Mouse (Mus musculus): ENCODE results near the gene Tmsb10. TPM values are rescaled to one million over a fixed set of nuclear protein-coding genes. Genes with fewer than 3 reads are reported as not detected.
A peak's percentile ranks its signal among the peaks of the same experiment; 100 is the strongest.

Gene Tmsb10
- polyA plus RNA-seq, 1 experiment from 2014 or later = 3,486 TPM

DNA sequence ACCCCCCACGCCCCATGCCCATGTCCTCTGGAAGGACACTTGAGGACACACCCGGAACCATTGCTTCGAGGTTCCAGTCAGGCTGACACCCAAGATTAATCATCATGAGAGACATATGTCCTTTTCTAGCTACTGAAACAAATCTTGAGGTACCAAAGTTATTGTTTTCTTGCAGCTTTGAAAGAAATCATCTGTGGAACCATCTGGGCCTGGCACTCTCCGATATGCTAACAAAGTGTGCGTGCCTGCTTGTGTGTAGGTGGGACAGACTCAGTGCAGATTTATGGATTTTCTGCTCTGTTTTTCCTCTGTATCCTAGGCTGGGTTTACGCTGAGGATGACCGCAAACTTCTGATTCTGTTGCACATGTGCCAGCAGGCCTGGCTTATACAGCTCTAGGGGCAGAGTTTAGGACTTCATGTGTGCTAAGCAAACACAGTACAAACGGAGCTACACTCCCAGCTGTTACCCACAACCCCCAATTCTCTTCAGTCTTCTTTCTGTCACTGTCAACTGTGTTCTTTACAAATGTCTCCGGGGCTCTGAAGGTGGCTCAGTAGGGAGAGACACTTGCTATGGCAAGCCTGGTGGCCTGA lies 9.3 kb downstream of the Tmsb10 start:
- 88% methylated on average over 9 of the region's 9 CpGs for WGBS
- DNase-seq (ENCODE audit: low spot score, missing footprints) (no peak), ATAC-seq (ENCODE audit: low FRiP score) (no peak)

GRCm38 (mm10) chr6:72948392-72948791 lies 10.2 kb downstream of the Tmsb10 start:
- DNase-seq (ENCODE audit: low spot score, missing footprints) = no peak
- Histone ChIP-seq H3K36me3 (ENCODE audit: control insufficient read depth, insufficient read depth, low read length) (no peaks in the 10 kb centered on the region), H3K27ac (ENCODE audit: low read depth, low read length) (no peak overlapping the region), H3K9me3 (ENCODE audit: control insufficient read depth, low read length) (no peaks in the 10 kb centered on the region), H3K4me1 (ENCODE audit: control insufficient read depth, insufficient read depth, low read length) (no peaks in the 10 kb centered on the region), H3K4me3 (ENCODE audit: low read depth, low read length) (no peak overlapping the region), H3K27me3 (ENCODE audit: control insufficient read depth, insufficient read depth, low read length) (no peaks in the 10 kb centered on the region), H3K9ac (ENCODE audit: low read length) (no peak overlapping the region), H3K4me2 (no peak overlapping the region)
- WGBS = 89% methylated on average over 3 of the region's 3 CpGs
- no peak for ATAC-seq (ENCODE audit: low FRiP score)

More for the DNA sequence above, 9.3 kb downstream of the Tmsb10 start:
- no peak overlapping the region for H3K9ac ChIP-seq (ENCODE audit: low read length)
- no peaks in the 10 kb centered on the region for H3K36me3 ChIP-seq (ENCODE audit: control insufficient read depth, insufficient read depth, low read length)
- no peak overlapping the region for H3K4me3 ChIP-seq (ENCODE audit: low read depth, low read length)
- no peaks in the 10 kb centered on the region for H3K27me3 ChIP-seq (ENCODE audit: control insufficient read depth, insufficient read depth, low read length)
- no peak overlapping the region for H3K27ac ChIP-seq (ENCODE audit: low read depth, low read length)
- H3K4me1 ChIP-seq (ENCODE audit: control insufficient read depth, insufficient read depth, low read length) = no peaks in the 10 kb centered on the region
- H3K4me2 ChIP-seq = no peak overlapping the region
- H3K9me3 ChIP-seq (ENCODE audit: control insufficient read depth, low read length) = no peaks in the 10 kb centered on the region

DNA sequence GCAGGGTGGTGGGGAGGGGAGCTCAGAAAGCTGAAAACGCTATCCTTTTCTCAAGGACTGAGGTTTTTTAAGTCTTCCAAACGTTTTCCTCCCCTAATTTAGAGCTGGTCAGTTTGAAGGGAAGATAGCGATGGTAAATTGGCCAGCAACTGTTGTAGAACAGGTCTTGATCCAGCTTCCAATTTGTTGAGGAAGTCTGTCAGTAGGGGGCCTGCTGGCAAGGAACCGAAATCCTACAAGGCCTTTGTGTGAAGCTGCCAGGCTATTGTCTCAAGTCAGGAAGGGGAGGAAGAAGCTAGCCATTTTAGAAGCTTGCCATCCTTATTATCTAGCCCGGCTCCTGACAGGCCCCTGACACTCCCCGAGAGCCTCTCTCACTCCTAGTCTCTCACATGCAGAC lies 10.6 kb downstream of the Tmsb10 start:
- H3K27ac ChIP-seq (ENCODE audit: low read depth, low read length) = no peak overlapping the region
- H3K9ac ChIP-seq (ENCODE audit: low read length) = no peak overlapping the region
- ATAC-seq (ENCODE audit: low FRiP score) (no peak), DNase-seq (ENCODE audit: low spot score, missing footprints) (no peak)
- H3K36me3 ChIP-seq (ENCODE audit: control insufficient read depth, insufficient read depth, low read length) = no peaks in the 10 kb centered on the region
- H3K4me1 ChIP-seq (ENCODE audit: control insufficient read depth, insufficient read depth, low read length) = no peaks in the 10 kb centered on the region
- no peaks in the 10 kb centered on the region for H3K9me3 ChIP-seq (ENCODE audit: control insufficient read depth, low read length)
- H3K27me3 ChIP-seq (ENCODE audit: control insufficient read depth, insufficient read depth, low read length) = no peaks in the 10 kb centered on the region
- H3K4me3 ChIP-seq (ENCODE audit: low read depth, low read length) = no peak overlapping the region
- H3K4me2 ChIP-seq = no peak overlapping the region
- WGBS = 52% methylated on average over 6 of the region's 6 CpGs

DNA sequence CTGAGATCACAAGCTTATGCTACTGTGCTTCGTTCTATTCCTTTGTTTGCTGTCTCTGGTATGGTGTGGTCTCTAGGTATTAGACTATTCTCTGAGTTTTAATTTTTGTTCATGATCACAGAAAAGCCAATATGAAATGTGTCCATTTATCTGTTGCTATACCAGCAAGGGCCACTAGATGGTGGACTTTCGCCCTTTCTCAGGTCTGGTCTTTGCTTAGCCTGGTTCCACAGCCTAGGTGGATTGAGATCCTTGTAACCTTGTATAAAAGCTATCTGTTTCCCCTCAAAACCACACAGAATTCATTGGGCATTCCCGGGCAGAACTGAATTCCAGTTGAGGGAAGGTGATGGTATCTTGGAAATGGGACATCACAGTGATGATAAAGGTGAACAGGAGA lies 18.1 kb downstream of the Tmsb10 start:
- peak; percentile 54; the same call in 1 of the 2 replicates for ATAC-seq (ENCODE audit: low FRiP score)

DNA sequence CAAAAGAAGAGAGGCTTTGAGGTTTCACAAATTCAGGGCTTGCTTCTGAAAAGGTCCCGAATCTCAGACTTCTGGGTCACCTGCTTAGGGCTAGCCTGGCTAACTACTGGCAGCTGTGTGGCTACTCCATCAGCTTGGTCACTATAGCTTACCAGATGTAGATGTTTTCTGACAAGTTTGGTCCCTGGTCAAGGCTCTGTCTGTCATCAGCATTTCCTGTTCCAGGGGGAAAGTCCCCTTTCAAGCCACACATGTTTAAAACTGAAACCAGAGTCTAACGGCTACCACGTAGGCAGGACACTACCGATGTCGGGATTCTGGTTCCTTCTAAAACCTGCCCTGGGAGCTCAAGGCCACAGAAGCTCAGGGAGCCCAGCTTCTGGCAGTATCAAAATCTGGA lies 20.7 kb downstream of the Tmsb10 start:
- Histone ChIP-seq H3K36me3 (ENCODE audit: control insufficient read depth, insufficient read depth, low read length) (no peaks in the 10 kb centered on the region), H3K9me3 (ENCODE audit: control insufficient read depth, low read length) (no peaks in the 10 kb centered on the region), H3K4me3 (ENCODE audit: low read depth, low read length) (no peak overlapping the region), H3K9ac (ENCODE audit: low read length) (no peak overlapping the region), H3K27ac (ENCODE audit: low read depth, low read length) (no peak overlapping the region), H3K4me2 (no peak overlapping the region), H3K4me1 (ENCODE audit: control insufficient read depth, insufficient read depth, low read length) (no peaks in the 10 kb centered on the region), H3K27me3 (ENCODE audit: control insufficient read depth, insufficient read depth, low read length) (no peaks in the 10 kb centered on the region)
- WGBS = 88% methylated on average over 5 of the region's 5 CpGs
- DNase-seq (ENCODE audit: low spot score, missing footprints) = no peak
- ATAC-seq (ENCODE audit: low FRiP score) = no peak

More for the DNA sequence above, 18.1 kb downstream of the Tmsb10 start:
- H3K4me1 ChIP-seq (ENCODE audit: control insufficient read depth, insufficient read depth, low read length) = no peaks in the 10 kb centered on the region
- H3K9me3 ChIP-seq (ENCODE audit: control insufficient read depth, low read length) = no peaks in the 10 kb centered on the region
- no peak overlapping the region for H3K27ac ChIP-seq (ENCODE audit: low read depth, low read length)
- H3K9ac ChIP-seq (ENCODE audit: low read length) = no peak overlapping the region
- no peaks in the 10 kb centered on the region for H3K36me3 ChIP-seq (ENCODE audit: control insufficient read depth, insufficient read depth, low read length)
- peak; percentile 96 for DNase-seq (ENCODE audit: low spot score, missing footprints)
- H3K27me3 ChIP-seq (ENCODE audit: control insufficient read depth, insufficient read depth, low read length) = no peaks in the 10 kb centered on the region
- H3K4me3 ChIP-seq (ENCODE audit: low read depth, low read length) = no peak overlapping the region
- no peak overlapping the region for H3K4me2 ChIP-seq
- WGBS = 7% methylated on average over 3 of the region's 3 CpGs

GRCm38 (mm10) chr6:72937430-72937829 lies 21.1 kb downstream of the Tmsb10 start:
- Histone ChIP-seq H3K36me3 (ENCODE audit: control insufficient read depth, insufficient read depth, low read length) (no peaks in the 10 kb centered on the region), H3K27ac (ENCODE audit: low read depth, low read length) (no peak overlapping the region), H3K4me3 (ENCODE audit: low read depth, low read length) (no peak overlapping the region), H3K9me3 (ENCODE audit: control insufficient read depth, low read length) (no peaks in the 10 kb centered on the region), H3K4me1 (ENCODE audit: control insufficient read depth, insufficient read depth, low read length) (no peaks in the 10 kb centered on the region), H3K27me3 (ENCODE audit: control insufficient read depth, insufficient read depth, low read length) (no peaks in the 10 kb centered on the region), H3K4me2 (no peak overlapping the region), H3K9ac (ENCODE audit: low read length) (no peak overlapping the region)
- DNase-seq (ENCODE audit: low spot score, missing footprints) (no peak), ATAC-seq (ENCODE audit: low FRiP score) (no peak)
- WGBS = 82% methylated on average over 3 of the region's 3 CpGs

DNA sequence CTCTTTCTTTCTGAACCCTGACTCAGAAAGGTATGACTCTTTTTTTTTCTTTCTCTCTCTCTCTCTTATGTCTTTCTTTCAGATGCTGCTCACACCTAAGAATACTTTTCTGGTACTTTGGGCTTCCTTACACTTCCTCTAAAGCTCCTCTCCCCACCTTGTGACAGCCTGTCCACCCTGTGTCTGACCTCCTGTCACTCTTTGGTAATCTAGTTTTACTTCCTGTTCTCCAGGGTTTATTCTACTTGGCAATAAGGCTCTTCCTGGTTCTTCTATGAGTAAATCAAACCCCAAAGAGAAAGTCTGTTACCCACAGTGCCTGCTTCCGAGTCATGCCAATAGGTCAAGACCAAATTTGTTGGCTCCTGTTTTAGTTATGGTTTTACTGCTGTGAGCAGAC lies 25.6 kb downstream of the Tmsb10 start:
- WGBS = 91% methylated on average over 1 of the region's 1 CpGs
- H3K9me3 ChIP-seq (ENCODE audit: control insufficient read depth, low read length) = no peaks in the 10 kb centered on the region

GRCm38 (mm10) chr6:72931533-72931932 lies 27.0 kb downstream of the Tmsb10 start:
- 85% methylated on average over 3 of the region's 3 CpGs for WGBS
- no peak for ATAC-seq (ENCODE audit: low FRiP score)
- no peak overlapping the region for H3K4me3 ChIP-seq (ENCODE audit: low read depth, low read length)

More for the DNA sequence above, 25.6 kb downstream of the Tmsb10 start:
- Histone ChIP-seq H3K9ac (ENCODE audit: low read length) (no peak overlapping the region), H3K4me1 (ENCODE audit: control insufficient read depth, insufficient read depth, low read length) (no peaks in the 10 kb centered on the region), H3K4me3 (ENCODE audit: low read depth, low read length) (no peak overlapping the region), H3K36me3 (ENCODE audit: control insufficient read depth, insufficient read depth, low read length) (no peaks in the 10 kb centered on the region), H3K27ac (ENCODE audit: low read depth, low read length) (no peak overlapping the region), H3K27me3 (ENCODE audit: control insufficient read depth, insufficient read depth, low read length) (no peaks in the 10 kb centered on the region), H3K4me2 (no peak overlapping the region)
- ATAC-seq (ENCODE audit: low FRiP score) (no peak), DNase-seq (ENCODE audit: low spot score, missing footprints) (no peak)

DNA sequence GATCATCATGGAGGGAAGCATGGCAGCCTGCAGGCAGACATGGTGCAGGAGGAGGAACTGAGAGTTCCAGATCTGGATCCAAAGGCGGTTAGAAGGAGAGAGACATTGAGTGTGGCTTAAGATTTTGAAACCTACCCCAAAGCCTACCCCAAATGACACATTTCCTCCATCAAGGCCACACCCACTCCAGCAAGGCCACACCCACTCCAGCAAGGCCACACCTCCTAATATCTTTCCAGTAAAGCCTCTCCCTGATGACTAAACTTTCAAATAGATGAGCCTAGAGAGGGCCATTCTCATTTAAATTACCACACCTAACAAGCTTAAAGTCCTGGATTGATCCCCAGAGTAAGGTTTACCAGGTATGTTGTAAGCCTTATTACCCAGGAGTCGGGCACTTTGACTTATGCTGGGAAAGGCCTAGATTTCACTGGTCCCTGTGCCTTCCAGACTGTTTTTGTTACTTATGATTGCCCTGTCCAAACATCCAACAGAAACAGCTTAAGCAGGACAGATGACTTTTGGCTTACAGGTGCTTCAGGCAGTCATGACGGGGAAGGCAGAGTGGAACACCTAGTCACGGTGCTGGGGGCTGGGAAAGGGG lies 28.7 kb downstream of the Tmsb10 start:
- no peak overlapping the region for H3K4me3 ChIP-seq (ENCODE audit: low read depth, low read length)
- 91% methylated on average over 4 of the region's 4 CpGs for WGBS
- no peak overlapping the region for H3K4me2 ChIP-seq
- no peaks in the 10 kb centered on the region for H3K27me3 ChIP-seq (ENCODE audit: control insufficient read depth, insufficient read depth, low read length)
- H3K4me1 ChIP-seq (ENCODE audit: control insufficient read depth, insufficient read depth, low read length) = no peaks in the 10 kb centered on the region
- DNase-seq (ENCODE audit: low spot score, missing footprints) = no peak
- no peaks in the 10 kb centered on the region for H3K36me3 ChIP-seq (ENCODE audit: control insufficient read depth, insufficient read depth, low read length)
- H3K9ac ChIP-seq (ENCODE audit: low read length) = no peak overlapping the region
- H3K27ac ChIP-seq (ENCODE audit: low read depth, low read length) = no peak overlapping the region
- H3K9me3 ChIP-seq (ENCODE audit: control insufficient read depth, low read length) = no peaks in the 10 kb centered on the region
- no peak for ATAC-seq (ENCODE audit: low FRiP score)

More at GRCm38 (mm10) chr6:72931533-72931932, 27.0 kb downstream of the Tmsb10 start:
- no peaks in the 10 kb centered on the region for H3K4me1 ChIP-seq (ENCODE audit: control insufficient read depth, insufficient read depth, low read length)
- H3K36me3 ChIP-seq (ENCODE audit: control insufficient read depth, insufficient read depth, low read length) = no peaks in the 10 kb centered on the region
- no peak overlapping the region for H3K9ac ChIP-seq (ENCODE audit: low read length)
- no peaks in the 10 kb centered on the region for H3K9me3 ChIP-seq (ENCODE audit: control insufficient read depth, low read length)
- H3K27ac ChIP-seq (ENCODE audit: low read depth, low read length) = no peak overlapping the region
- no peak for DNase-seq (ENCODE audit: low spot score, missing footprints)
- H3K27me3 ChIP-seq (ENCODE audit: control insufficient read depth, insufficient read depth, low read length) = no peaks in the 10 kb centered on the region
- no peak overlapping the region for H3K4me2 ChIP-seq
